Mouse (Mus musculus): ENCODE data around the gene Lpar1. TPM values are rescaled to one million over a fixed set of nuclear protein-coding genes. Genes with fewer than 3 reads are reported as not detected.
A peak's percentile ranks its signal among the peaks of the same experiment; 100 is the strongest.

The Lpar1 gene
- polyA plus RNA-seq, 1 experiment from 2014 or later: 194 TPM

DNA sequence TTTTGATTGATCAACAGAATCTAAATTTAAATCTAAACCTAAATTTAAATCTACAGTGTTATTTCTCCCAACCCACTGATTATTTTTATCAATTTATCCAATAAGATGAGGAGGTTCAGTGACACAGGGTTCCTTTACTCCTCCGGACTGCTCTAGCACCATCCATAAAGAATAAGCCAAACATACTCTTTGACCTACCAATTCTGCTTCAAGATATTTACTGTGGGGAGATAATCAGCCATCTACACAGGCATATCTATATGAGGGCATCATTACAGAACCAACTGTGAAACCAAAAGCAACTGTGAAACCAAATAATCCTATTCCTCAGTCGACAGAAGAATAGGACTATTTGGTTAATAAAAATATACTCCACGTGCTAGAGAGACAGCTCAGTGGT is 25.8 kb downstream of the Lpar1 start:
- Histone ChIP-seq H3K4me3 (no peak overlapping the region), H3K9ac (no peak overlapping the region), H3K27me3 (no peaks in the 10 kb centered on the region), H3K27ac (no peak overlapping the region), H3K4me1 (peaks cover 42% of the 10 kb centered on the region), H3K36me3 (no peaks in the 10 kb centered on the region), H3K4me2 (replicated peaks) (no peak overlapping the region), H3K9me3 (no peaks in the 10 kb centered on the region)
- 85% methylated on average over 3 of the region's 3 CpGs for WGBS
- ATAC-seq (ENCODE audit: insufficient number of reproducible peaks, insufficient read depth, low FRiP score, low TSS enrichment): no peak

- Histone ChIP-seq H3K4me3 (no peak overlapping the region), H3K27ac (peak overlapping the region; percentile 13; the same call in 1 of the 2 replicates), H3K9ac (no peak overlapping the region), H3K36me3 (no peaks in the 10 kb centered on the region), H3K4me1 (peaks cover 46% of the 10 kb centered on the region), H3K4me2 (replicated peaks) (no peak overlapping the region), H3K27me3 (no peaks in the 10 kb centered on the region), H3K9me3 (no peaks in the 10 kb centered on the region)
- ATAC-seq (ENCODE audit: insufficient number of reproducible peaks, insufficient read depth, low FRiP score, low TSS enrichment): no peak
- 32% methylated on average over 8 of the region's 8 CpGs for WGBS
Observed at GRCm38 (mm10) chr4:58521137-58521536, 32.6 kb downstream of the Lpar1 start.

DNA sequence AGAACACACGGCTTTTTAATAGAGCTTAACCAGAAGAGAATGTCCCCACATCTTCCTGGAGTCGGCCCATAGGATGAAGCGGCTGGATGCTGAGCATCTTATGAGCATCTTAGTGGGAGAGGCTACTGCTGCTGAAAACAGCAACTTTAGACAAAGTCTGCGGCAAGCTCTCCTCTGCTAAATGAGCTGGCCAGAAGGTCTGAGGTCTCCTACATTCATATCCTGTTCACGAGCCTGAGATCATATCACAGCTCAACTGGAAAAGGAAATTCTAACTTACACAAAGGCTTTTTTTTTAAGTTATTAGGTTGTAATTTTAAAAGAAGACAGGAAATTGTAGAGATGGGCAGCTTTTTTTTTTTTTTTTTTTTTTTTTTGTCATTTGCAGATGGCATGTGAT is 33.2 kb downstream of the Lpar1 start:
- H3K9ac ChIP-seq: no peak overlapping the region
- H3K36me3 ChIP-seq: no peaks in the 10 kb centered on the region
- no peaks in the 10 kb centered on the region for H3K27me3 ChIP-seq
- H3K4me2 ChIP-seq (replicated peaks): no peak overlapping the region
- WGBS: 62% methylated on average over 5 of the region's 5 CpGs
- no peak for ATAC-seq (ENCODE audit: insufficient number of reproducible peaks, insufficient read depth, low FRiP score, low TSS enrichment)
- no peak overlapping the region for H3K4me3 ChIP-seq
- H3K27ac ChIP-seq: no peak overlapping the region
- peaks cover 46% of the 10 kb centered on the region for H3K4me1 ChIP-seq
- H3K9me3 ChIP-seq: no peaks in the 10 kb centered on the region

- no peak overlapping the region for H3K27ac ChIP-seq
- no peak for ATAC-seq (ENCODE audit: insufficient number of reproducible peaks, insufficient read depth, low FRiP score, low TSS enrichment)
- no peaks in the 10 kb centered on the region for H3K9me3 ChIP-seq
- H3K27me3 ChIP-seq: no peaks in the 10 kb centered on the region
- 0 out of 2 replicates have a peak, but pooled peaks cover 4% of the 10 kb centered on the region for H3K36me3 ChIP-seq
- peaks cover 44% of the 10 kb centered on the region for H3K4me1 ChIP-seq
- WGBS: 73% methylated on average over 4 of the region's 4 CpGs
- no peak overlapping the region for H3K9ac ChIP-seq
- no peak overlapping the region for H3K4me2 ChIP-seq (replicated peaks)
- H3K4me3 ChIP-seq: no peak overlapping the region
Observed at GRCm38 (mm10) chr4:58519891-58520290, 33.8 kb downstream of the Lpar1 start.

GRCm38 (mm10) chr4:58518215-58518988 is 35.3 kb downstream of the Lpar1 start:
- Histone ChIP-seq H3K9ac (no peak overlapping the region), H3K9me3 (no peaks in the 10 kb centered on the region), H3K27me3 (no peaks in the 10 kb centered on the region), H3K4me2 (replicated peaks) (no peak overlapping the region), H3K27ac (0 out of 2 replicates have a peak overlapping the region, but pooled peaks have one; percentile 1), H3K4me3 (no peak overlapping the region), H3K36me3 (0 out of 2 replicates have a peak, but pooled peaks cover 6% of the 10 kb centered on the region), H3K4me1 (peaks cover 43% of the 10 kb centered on the region)
- WGBS: 22% methylated on average over 9 of the region's 9 CpGs
- no peak for ATAC-seq (ENCODE audit: insufficient number of reproducible peaks, insufficient read depth, low FRiP score, low TSS enrichment)

GRCm38 (mm10) chr4:58516810-58517209 is 36.9 kb downstream of the Lpar1 start:
- no peak overlapping the region for H3K27ac ChIP-seq
- H3K4me3 ChIP-seq: no peak overlapping the region
- no peak overlapping the region for H3K4me2 ChIP-seq (replicated peaks)
- peaks cover 39% of the 10 kb centered on the region for H3K4me1 ChIP-seq
- no peak for ATAC-seq (ENCODE audit: insufficient number of reproducible peaks, insufficient read depth, low FRiP score, low TSS enrichment)
- WGBS: 60% methylated on average over 3 of the region's 3 CpGs
- 0 out of 2 replicates have a peak, but pooled peaks cover 9% of the 10 kb centered on the region for H3K36me3 ChIP-seq
- no peak overlapping the region for H3K9ac ChIP-seq
- no peaks in the 10 kb centered on the region for H3K9me3 ChIP-seq
- no peaks in the 10 kb centered on the region for H3K27me3 ChIP-seq

- WGBS: 57% methylated on average over 5 of the region's 5 CpGs
- no peak overlapping the region for H3K27ac ChIP-seq
- no peaks in the 10 kb centered on the region for H3K27me3 ChIP-seq
- 0 out of 2 replicates have a peak, but pooled peaks cover 9% of the 10 kb centered on the region for H3K36me3 ChIP-seq
- no peaks in the 10 kb centered on the region for H3K9me3 ChIP-seq
- H3K4me1 ChIP-seq: peaks cover 33% of the 10 kb centered on the region
- ATAC-seq (ENCODE audit: insufficient number of reproducible peaks, insufficient read depth, low FRiP score, low TSS enrichment): no peak
- no peak overlapping the region for H3K4me3 ChIP-seq
- no peak overlapping the region for H3K9ac ChIP-seq
- H3K4me2 ChIP-seq (replicated peaks): no peak overlapping the region
Observed at GRCm38 (mm10) chr4:58516221-58516620, 37.5 kb downstream of the Lpar1 start.

- no peak for ATAC-seq (ENCODE audit: insufficient number of reproducible peaks, insufficient read depth, low FRiP score, low TSS enrichment)
- Histone ChIP-seq H3K9ac (no peak overlapping the region), H3K27me3 (no peaks in the 10 kb centered on the region), H3K4me3 (no peak overlapping the region), H3K36me3 (0 out of 2 replicates have a peak, but pooled peaks cover 18% of the 10 kb centered on the region), H3K27ac (no peak overlapping the region), H3K4me1 (peaks cover 25% of the 10 kb centered on the region), H3K9me3 (no peaks in the 10 kb centered on the region), H3K4me2 (replicated peaks) (no peak overlapping the region)
- 70% methylated on average over 3 of the region's 3 CpGs for WGBS
Observed at GRCm38 (mm10) chr4:58511554-58511953, 42.1 kb downstream of the Lpar1 start.

DNA sequence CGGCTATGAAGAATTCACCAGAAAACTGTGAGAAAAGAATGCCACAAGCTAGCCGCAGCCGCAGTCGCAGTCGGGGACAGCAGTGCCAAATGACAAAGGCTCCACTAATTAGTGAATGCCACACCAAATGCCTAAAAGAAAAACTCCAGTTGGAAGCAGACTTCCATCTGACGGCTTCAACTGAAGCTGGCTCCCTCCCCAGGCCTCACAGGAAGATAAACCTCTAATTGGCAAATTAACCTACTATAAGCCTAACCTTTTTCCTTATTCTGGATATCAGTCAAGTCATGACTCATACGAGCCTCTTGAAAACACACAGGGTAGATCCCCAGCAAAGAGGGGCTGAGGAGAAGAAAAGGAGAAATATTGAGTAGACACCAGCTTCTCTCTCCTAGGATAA is 44.9 kb downstream of the Lpar1 start:
- Histone ChIP-seq H3K4me1 (peaks cover 38% of the 10 kb centered on the region), H3K4me2 (replicated peaks) (no peak overlapping the region), H3K36me3 (peaks cover 22% of the 10 kb centered on the region), H3K9me3 (no peaks in the 10 kb centered on the region), H3K4me3 (no peak overlapping the region), H3K27me3 (no peaks in the 10 kb centered on the region), H3K27ac (0 out of 2 replicates have a peak overlapping the region, but pooled peaks have one; percentile 17), H3K9ac (no peak overlapping the region)
- 57% methylated on average over 7 of the region's 7 CpGs for WGBS
- ATAC-seq (ENCODE audit: insufficient number of reproducible peaks, insufficient read depth, low FRiP score, low TSS enrichment): no peak

GRCm38 (mm10) chr4:58507536-58507935 is 46.2 kb downstream of the Lpar1 start:
- Histone ChIP-seq H3K4me2 (replicated peaks) (no peak overlapping the region), H3K9ac (no peak overlapping the region), H3K9me3 (no peaks in the 10 kb centered on the region), H3K36me3 (peaks cover 33% of the 10 kb centered on the region), H3K27me3 (no peaks in the 10 kb centered on the region), H3K4me1 (peaks cover 39% of the 10 kb centered on the region), H3K4me3 (no peak overlapping the region), H3K27ac (no peak overlapping the region)
- 94% methylated on average over 6 of the region's 6 CpGs for WGBS
- ATAC-seq (ENCODE audit: insufficient number of reproducible peaks, insufficient read depth, low FRiP score, low TSS enrichment): no peak

GRCm38 (mm10) chr4:58506539-58507527 is 46.9 kb downstream of the Lpar1 start:
- no peak for ATAC-seq (ENCODE audit: insufficient number of reproducible peaks, insufficient read depth, low FRiP score, low TSS enrichment)
- no peak overlapping the region for H3K27ac ChIP-seq
- H3K9me3 ChIP-seq: no peaks in the 10 kb centered on the region
- H3K4me3 ChIP-seq: no peak overlapping the region
- H3K9ac ChIP-seq: no peak overlapping the region
- no peaks in the 10 kb centered on the region for H3K27me3 ChIP-seq
- H3K36me3 ChIP-seq: peaks cover 30% of the 10 kb centered on the region
- H3K4me2 ChIP-seq (replicated peaks): no peak overlapping the region
- 85% methylated on average over 4 of the region's 4 CpGs for WGBS
- peaks cover 46% of the 10 kb centered on the region for H3K4me1 ChIP-seq
